Mouse (Mus musculus) cerebral cortex, adult 2 months (tissue): Measurements from ENCODE around the gene Xpo5.

Experiments
- WGBS: fragments of 180-500 bp; shearing (Covaris S2); methylation state at CpG from one replicate; pipeline ENCODE4 v1.1.7; 2018; 5-methylcytosine and 5-hydroxymethylcytosine counted together

The Xpo5 gene

GRCm38 (mm10) chr17:46201151-46201550 is 1.4 kb upstream of the Xpo5 start:
- WGBS, result 34% methylated on average over 6 of the region's 6 CpGs

- under 1% methylated on average over 20 of the region's 20 CpGs for WGBS
These were observed 496 bp downstream of the Xpo5 start for GRCm38 (mm10) chr17:46203078-46203477.

DNA sequence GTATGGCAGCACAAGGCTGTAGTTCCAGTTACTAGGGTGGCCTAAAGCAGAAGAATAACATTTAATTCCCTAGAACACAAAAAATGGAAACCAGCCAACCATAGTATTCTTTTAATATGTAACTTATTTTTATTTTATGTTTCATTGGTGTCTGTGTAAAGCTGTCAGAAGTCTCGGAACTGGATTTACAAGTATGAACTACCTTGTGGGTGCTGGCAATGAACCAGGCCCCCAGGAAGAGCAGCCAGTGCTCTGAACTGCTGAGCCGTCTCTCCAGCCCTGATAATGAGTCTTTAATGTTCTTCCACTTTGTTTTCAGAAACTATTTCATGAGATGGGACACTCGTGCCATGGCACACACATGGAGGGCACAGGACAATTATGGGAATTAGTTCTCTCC is 8.0 kb downstream of the Xpo5 start:
- WGBS, result 87% methylated on average over 3 of the region's 3 CpGs

- 96% methylated on average over 3 of the region's 3 CpGs for WGBS
These were observed 19.0 kb downstream of the Xpo5 start for GRCm38 (mm10) chr17:46221601-46222000.

- 84% methylated on average over 7 of the region's 7 CpGs for WGBS
These were observed 25.0 kb downstream of the Xpo5 start for GRCm38 (mm10) chr17:46227576-46227975.

GRCm38 (mm10) chr17:46236067-46236466 is 33.5 kb downstream of the Xpo5 start:
- WGBS, result 100% methylated on average over 1 of the region's 1 CpGs

DNA sequence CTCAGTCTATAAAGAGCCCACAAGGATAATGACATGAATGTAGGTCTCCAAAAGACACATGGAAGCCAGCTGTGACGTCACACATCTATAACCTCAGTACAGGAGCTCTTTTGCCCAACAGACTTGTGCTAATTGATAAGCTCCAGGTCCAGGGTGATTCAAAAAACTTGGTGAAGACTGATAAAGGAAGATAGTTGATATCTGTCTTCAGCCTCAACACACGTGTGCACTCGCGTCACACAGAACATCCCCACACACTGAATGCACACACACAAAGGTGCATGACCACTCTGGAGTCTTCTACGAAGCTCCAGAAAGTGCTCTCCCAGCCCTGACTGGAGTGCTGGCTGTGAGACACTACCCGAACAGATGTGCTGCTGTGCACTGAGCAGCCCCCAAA is 34.5 kb downstream of the Xpo5 start:
- WGBS, result 93% methylated on average over 6 of the region's 6 CpGs

- 83% methylated on average over 5 of the region's 5 CpGs for WGBS
These were observed 34.9 kb downstream of the Xpo5 start for GRCm38 (mm10) chr17:46237480-46237879.

DNA sequence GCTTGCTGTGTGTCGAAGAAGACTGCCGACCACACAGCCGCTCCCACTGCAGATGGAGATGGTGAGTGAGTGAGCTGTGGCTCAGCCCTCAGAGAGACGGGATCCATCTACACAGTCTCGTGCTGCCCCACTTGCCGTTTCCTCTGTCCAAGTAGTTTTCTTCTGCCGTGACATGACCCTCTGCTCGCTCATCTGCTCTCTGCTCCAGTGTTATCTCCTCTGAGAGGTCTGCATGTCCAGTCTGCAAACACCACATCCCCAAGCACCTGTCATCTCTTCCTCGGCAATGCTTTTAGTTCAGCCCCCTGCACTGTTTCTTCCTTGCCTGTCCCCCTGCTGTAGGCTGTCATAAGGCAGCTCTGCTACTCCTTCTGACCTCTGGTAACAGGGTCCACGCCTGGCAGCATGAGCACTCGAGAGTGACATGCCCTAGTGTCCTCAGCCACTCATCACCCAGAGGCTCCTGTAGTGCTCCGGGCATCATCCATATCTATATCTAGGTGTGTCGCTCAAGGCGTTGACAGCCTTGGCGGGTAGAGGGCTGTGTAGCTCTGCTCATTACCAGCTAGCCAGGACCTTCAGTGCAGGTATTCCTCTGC is 37.0 kb downstream of the Xpo5 start:
- 91% methylated on average over 15 of the region's 15 CpGs for WGBS

- 74% methylated on average over 11 of the region's 11 CpGs for WGBS
These were observed 38.9 kb downstream of the Xpo5 start for GRCm38 (mm10) chr17:46241471-46241870.

DNA sequence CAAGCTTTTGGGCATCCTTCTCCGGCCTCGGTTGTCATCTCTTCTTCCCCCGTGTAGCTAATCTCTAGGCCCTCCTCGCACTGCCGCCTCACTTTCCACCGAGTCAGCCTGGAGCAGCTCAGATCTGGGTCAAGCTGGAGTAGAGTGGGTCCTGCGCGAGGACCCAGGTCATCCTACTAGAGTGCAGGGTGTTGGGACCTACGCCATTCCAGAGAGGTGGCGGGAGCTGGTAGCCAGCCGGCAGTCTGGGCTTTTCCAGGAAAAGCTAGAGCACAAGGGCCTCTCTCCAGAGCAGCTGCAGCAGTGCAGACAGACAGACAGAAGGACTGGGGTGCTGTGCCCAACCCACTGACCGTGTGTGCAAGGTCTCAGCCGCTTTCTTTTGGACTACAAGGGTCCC is 39.7 kb downstream of the Xpo5 start:
- WGBS, result 87% methylated on average over 13 of the region's 13 CpGs

DNA sequence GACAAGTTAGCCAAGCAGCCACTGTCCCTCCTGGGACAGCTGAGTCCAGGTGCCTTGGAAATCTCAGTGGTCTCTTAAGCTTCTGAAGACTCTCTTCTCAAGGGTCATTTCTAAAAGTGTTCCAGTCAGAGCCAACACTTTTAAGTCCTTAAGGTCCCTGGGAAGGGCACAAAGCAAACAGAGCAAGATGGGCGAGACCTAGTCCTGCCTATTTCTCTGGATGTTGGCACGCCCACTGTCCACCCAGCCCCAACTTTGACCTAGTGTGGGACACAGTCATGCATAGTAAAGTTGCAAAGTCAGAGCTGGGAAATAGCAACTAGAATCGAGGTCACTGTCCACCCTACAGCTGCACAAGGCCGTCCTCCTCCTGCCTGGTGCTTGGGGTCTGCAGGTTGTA is 40.4 kb downstream of the Xpo5 start:
- WGBS, result 86% methylated on average over 4 of the region's 4 CpGs

DNA sequence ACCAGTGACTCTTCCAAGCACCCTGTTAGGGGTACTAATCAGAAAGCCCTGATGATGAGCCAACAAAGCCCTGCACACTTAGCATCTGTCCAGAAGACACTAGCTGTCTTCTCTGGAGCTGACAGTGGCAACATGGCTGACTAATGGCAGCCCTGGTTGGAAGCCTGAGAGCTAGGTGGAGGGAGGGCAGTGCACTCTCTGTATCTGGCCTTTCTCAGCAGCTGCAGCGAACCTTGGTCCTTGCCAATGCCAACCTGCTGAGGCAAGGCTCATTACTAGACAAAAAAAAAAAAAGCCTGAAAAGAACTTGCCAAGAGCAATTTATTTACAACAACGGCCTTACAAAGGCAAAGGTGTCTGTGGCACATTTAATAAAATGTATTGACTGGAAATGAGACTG is 41.0 kb downstream of the Xpo5 start:
- 42% methylated on average over 2 of the region's 2 CpGs for WGBS

DNA sequence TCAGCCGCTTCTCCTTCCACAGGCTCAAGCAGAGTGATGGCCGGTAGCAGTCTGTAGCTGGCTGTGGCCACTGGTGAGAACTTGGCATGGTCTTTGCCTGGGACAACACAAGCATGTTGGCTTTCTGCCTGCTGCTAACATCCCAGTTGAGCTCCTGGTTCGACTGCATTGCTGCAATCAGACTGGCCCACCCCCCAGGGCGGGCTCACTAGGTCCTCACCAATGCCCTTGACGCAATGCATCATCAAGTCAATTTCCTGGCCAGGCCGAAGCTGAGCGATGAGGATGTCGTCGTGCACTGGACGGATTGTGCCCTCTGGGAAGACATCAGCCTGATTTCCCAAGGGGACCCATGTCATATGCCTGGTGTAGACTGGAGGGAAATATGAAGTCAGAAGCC is 42.0 kb downstream of the Xpo5 start:
- WGBS, result 72% methylated on average over 10 of the region's 10 CpGs

- under 1% methylated on average over 53 of the region's 53 CpGs for WGBS
These were observed 45.1 kb downstream of the Xpo5 start, which contains the start of the genes Polr1c and Yipf3 for GRCm38 (mm10) chr17:46247512-46248188. Gene Polr1c (minus strand): TSS chr17:46248054. Gene Yipf3 (plus strand): TSS chr17:46248080.

DNA sequence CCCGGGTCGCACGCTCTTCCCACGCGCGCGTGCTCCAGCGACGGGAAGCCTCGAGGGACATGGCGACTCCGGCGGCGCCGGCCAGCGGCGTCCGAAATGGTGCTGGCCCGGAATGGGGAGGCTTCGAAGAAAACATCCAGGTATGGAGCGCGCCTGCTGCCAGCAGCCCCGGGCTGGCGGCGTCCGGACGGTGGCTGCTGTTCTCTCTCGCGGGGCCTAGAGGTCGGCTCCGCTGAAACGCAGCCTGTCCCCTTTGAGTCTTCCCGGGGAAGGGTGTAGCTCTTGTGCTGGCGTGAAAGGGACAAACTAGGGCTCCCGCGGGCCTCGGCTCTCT is 45.6 kb downstream of the Xpo5 start:
- WGBS, result under 1% methylated on average over 37 of the region's 37 CpGs

GRCm38 (mm10) chr17:46251174-46251573 is 48.6 kb downstream of the Xpo5 start:
- WGBS, result 76% methylated on average over 7 of the region's 7 CpGs

GRCm38 (mm10) chr17:46252571-46253451 is 50.2 kb downstream of the Xpo5 start:
- WGBS, result 39% methylated on average over 14 of the region's 14 CpGs

GRCm38 (mm10) chr17:46253452-46254084 is 51.0 kb downstream of the Xpo5 start, which contains the start of gene Lrrc73:
Gene Lrrc73 (plus strand): TSS chr17:46253531.
- WGBS, result 1% methylated on average over 47 of the region's 48 CpGs

DNA sequence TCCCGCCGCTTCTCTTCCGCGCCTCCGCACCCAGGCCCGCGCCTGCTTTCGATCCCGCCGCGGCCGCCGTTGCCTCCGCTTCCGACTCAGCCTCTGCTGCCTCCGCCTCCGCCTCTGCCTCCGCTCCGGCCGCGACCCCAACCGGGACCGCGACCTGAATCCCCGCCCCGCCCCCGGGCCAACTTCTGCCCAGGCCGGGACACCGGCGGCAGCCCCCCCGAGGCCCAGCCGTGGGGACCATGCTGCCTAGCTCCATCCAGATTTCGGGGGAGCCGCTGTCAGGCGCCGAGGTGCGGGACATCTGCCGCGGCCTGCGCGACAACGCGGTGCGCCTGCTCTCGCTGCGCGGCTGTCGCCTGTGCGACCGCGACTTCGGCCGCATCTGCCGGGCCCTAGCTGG is 51.5 kb downstream of the Xpo5 start:
- 1% methylated on average over 54 of the region's 54 CpGs for WGBS

- WGBS, result 22% methylated on average over 6 of the region's 6 CpGs
These were observed 52.6 kb downstream of the Xpo5 start for GRCm38 (mm10) chr17:46255147-46255546.
